Mouse (Mus musculus): ENCODE measurements at regions not wholly inside any gene's neighbourhood (a gene's known extent, or its start where the extent isn't known, plus 50 kb on each side); places are given as distances from the start of the nearest gene placed in this dataset.

DNA sequence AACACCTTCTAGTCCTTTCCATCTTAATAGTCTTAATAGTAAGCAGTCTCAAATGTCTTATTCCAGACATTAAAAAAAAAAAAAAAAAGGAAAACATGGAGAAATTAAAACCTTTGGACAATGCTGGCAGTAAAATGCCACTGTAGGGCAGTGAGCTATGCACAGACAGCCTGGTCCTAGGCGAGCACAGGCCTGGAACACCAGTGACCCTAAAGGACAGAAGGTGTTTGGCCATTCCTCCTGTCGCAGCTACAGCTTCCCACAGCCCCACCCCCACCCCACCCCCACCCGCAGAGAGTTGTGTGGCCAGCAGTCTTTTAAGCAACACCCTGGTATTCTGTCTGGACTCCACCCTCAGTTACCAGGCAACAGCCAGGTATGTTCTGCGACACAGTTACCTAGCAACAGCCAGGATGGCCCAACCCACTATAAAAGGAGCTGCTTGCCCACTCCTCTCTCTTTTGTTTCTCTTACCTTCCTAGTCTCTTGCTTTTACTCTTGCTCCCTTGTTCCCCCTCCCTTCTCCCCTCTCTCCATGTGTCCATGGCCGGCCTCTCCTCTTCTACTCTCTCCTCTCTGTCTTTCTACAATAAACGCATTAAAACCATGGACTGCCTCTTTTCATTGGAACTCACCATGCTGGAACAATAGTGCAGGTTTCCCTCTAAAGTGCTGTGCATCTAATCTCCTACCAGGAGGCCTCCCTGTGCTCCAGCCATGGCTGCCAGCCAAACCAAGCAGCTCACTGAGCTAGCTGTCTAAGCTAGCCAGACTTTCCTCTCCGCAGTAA lies 153.1 kb upstream of the Fundc1 start:
- TF ChIP-seq POLR2A (IDR thresholded peaks at IDR 0.05; ENCODE audit: low read depth, low read length), result no peak
- TF ChIP-seq CTCF (IDR thresholded peaks at IDR 0.05; ENCODE audit: borderline replicate concordance, insufficient read depth, low read length), result no peak

Measured in embryonic fibroblast, embryonic 13.5 days (primary cell).